Mouse (Mus musculus) left cerebral cortex, adult 18-20 months (tissue): ENCODE results near the gene Slc35a2. TPM values are rescaled to one million over a fixed set of nuclear protein-coding genes. Genes with fewer than 3 reads are reported as not detected.

Experiments used
- DNase-seq, 2 experiments: peaks; one replicate each; pipeline ENCODE4 v3.0.0; 2021 to 2022; ENCODE audit warnings: low spot score in 2 of 2, mixed read lengths in 1 of 2
- long read RNA-seq, 2 experiments: library from polyadenylated mRNA; stranded (forward); transcript quantifications; one replicate each; pipeline ENCODE4 v2.0.0; 2021
- total RNA-seq, 2 experiments: library from RNA; stranded (reverse); gene quantifications; 2 replicates each; pipeline ENCODE4 v1.2.3; 2021

The Slc35a2 gene
- 10 to 100 TPM; 34.5 to 38.2 TPM for total RNA-seq
- long read RNA-seq, experiment 1, transcript Slc35a2-202 (4 exons, 3,094 nt) = minor isoform, 6 of 25 reads
- long read RNA-seq, experiment 1, transcript Slc35a2-203 (5 exons, 1,527 nt) = major isoform, 13 of 25 reads
- long read RNA-seq, experiment 1, partial matches to known transcripts = 1 of 25 reads
- long read RNA-seq, experiment 1, other reads (novel, unspliced or antisense) = 4 of 25 reads
- long read RNA-seq, experiment 2, transcript Slc35a2-202 (4 exons, 3,094 nt) = minor isoform, 7 of 16 reads
- long read RNA-seq, experiment 2, transcript Slc35a2-203 (5 exons, 1,527 nt) = major isoform, 8 of 16 reads
- long read RNA-seq, experiment 2, partial matches to known transcripts = 1 of 16 reads
- long read RNA-seq, experiment 2, other reads (novel, unspliced or antisense) = 0 of 16 reads

- DNase-seq = peak; percentile 60 to 75
Measured at GRCm38 (mm10) chrX:7883841-7884567, at the start of gene Slc35a2. TSS of gene Slc35a2 (plus strand) at chrX:7884028.

- no peak for DNase-seq
Measured at GRCm38 (mm10) chrX:7837146-7837545, 46.7 kb upstream of the Slc35a2 start.

DNA sequence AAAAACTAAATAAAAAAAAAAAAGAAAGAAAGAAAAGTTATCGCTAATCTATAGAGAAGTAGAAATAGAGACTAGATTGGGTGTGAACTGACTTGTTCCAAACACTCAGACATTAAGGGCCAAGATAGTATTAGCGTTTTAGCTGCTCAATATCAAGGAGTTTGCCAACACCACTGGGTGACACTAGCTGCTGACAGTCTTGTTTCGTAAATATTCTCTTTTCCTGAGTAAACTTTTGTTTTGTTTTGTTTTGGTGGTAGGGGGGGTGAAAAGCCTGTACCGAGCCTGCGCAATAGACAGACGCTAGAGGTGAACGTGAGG is 43.0 kb upstream of the Slc35a2 start:
- DNase-seq = no peak

- DNase-seq = peak; percentile 86 to 92
Measured at GRCm38 (mm10) chrX:7841163-7842162, 42.4 kb upstream of the Slc35a2 start, which contains the start of gene Otud5. TSS of gene Otud5 (plus strand) at chrX:7841364.

DNA sequence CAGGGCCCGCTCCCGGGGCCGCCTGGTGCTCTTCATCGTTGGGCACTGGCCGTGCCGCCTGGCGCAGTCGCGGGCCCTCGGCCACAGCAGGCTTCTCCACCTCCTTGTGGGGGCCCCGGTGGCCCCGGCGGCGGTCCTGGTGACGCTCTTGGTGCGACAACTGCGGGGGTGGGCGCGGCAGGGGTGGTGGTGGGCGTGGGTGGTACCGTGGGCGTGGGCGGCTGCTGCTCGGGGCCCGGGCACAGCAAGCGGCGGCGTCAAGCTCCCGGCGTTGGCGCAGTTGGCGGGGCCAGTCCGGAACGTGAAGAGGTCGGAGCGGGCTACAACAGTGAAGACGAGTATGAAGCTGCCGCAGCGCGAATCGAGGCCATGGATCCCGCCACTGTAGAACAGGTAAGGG is 41.5 kb upstream of the Slc35a2 start:
- DNase-seq = peak in 1 of 2 experiments; percentile 23

GRCm38 (mm10) chrX:7847845-7848244 is 36.0 kb upstream of the Slc35a2 start:
- DNase-seq = peak in 1 of 2 experiments; percentile 10

GRCm38 (mm10) chrX:7854578-7854977 is 29.2 kb upstream of the Slc35a2 start:
- peak; percentile 5 to 32 for DNase-seq

- DNase-seq = no peak
Measured at GRCm38 (mm10) chrX:7859191-7859753, 24.6 kb upstream of the Slc35a2 start.

DNA sequence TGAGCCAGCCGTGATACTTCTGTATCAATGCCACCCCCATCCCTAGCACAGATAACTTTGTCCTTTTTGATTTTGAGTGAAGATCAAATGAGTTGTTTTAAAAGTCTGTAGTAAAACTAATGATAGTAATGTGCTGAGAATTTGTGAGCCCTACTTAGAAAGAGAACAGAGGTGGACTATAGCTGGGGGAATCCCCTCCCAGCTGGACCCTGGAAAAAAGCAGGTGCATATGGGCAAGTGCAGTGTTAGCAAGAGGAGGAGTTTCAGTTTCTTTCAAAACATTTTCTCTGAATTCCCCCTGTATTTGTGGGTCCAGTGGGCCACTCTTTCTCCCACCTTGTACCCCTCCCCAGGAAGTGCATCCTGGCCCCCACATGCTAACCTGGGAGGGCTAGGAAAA is 20.6 kb upstream of the Slc35a2 start:
- DNase-seq = no peak

- no peak for DNase-seq
Measured at GRCm38 (mm10) chrX:7864551-7864950, 19.3 kb upstream of the Slc35a2 start.

- no peak for DNase-seq
Measured at GRCm38 (mm10) chrX:7865343-7865742, 18.5 kb upstream of the Slc35a2 start.

- no peak for DNase-seq
Measured at GRCm38 (mm10) chrX:7865786-7866185, 18.0 kb upstream of the Slc35a2 start.

- DNase-seq = no peak
Measured at GRCm38 (mm10) chrX:7867141-7867540, 16.7 kb upstream of the Slc35a2 start.

DNA sequence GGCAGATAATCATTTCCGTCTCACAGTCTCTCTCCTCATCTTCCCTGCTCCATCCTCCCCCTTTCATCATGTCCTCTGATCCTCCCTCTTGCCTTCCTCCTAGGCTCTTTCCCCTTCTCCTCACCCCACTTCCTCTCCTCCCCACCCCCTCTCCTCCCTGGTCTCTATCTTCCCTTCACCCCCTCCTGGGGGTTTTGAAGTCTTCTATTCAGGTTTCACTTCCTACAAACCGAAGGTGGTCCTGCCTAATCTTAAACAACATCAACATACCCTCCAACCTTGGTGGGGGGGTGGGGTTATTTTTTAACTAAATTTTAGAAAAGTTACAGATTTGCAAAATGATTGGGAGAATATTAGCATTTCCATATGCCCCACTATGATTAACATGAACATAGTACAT is 15.3 kb upstream of the Slc35a2 start:
- no peak for DNase-seq

DNA sequence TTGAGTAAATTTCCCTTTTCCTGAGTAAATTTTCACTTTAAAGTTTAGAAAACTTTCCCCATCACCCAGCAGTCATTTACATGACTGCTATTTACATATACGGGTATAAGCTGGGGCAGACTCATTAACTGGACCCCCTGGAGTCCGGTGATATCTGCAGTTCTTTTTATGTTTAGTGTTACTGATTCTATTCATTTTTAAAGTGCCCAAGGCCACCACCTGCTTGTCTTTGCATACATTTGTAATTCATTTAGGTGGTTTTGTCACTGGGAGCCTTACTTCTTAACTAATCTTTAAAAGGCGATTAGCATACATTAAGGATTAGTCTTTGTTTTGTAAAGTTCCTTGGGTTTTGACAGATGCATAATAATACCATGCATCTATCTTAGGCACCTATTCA is 14.0 kb upstream of the Slc35a2 start:
- DNase-seq = no peak

DNA sequence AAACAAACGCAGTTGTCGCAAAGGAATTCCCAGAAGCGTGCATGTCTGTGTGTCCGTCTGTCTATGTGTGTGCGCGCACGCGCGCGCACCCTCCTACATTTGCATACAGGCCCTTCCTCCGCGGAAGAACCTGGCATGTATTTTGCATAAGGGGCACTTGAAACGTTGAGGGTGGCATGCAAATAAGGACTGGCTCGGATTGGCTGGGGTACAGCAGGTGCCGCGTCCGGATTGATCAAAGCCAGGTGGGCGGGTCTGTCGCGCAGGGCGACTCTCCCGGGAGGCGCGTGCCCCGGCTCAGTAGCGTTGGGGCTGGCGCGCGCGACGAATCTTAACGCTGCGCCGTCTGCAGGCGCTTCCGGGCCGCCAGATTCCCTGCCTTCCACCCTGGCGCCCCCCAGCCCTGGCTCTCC is 5.8 kb upstream of the Slc35a2 start, which contains the start of gene Pim2:
Pim2 (plus strand) TSS at position 256 of the 413 bp plus-strand sequence.
- DNase-seq = peak; percentile 65 to 84

GRCm38 (mm10) chrX:7878495-7878894 is 5.3 kb upstream of the Slc35a2 start:
- peak; percentile 9 to 32 for DNase-seq

DNA sequence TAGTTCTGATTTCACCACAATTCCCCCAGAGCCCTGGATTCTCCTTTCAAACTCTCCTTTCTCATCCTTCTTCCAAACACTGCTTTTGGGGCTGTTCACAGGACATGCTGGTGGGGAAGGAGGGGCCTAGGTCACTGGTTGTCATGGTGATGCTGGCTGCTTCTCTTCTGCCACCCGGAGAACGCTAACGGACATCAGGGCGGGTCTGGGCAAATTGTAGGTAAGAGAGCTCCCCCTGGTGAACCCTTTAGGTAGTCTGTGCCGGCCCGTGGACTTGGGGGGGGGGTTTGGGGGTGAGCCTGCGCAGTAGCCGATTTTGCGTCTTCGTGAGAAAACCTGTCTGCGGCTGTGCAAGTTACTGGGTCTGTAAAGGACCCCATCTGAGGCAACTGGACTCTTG is 4.0 kb upstream of the Slc35a2 start:
- DNase-seq = peak; percentile 50 to 51

- DNase-seq = no peak
Measured at GRCm38 (mm10) chrX:7898211-7898610, 14.4 kb downstream of the Slc35a2 start.
